Mouse (Mus musculus): ENCODE measurements around the gene Efemp1.
A peak's percentile ranks its signal among the peaks of the same experiment; 100 is the strongest.

Gene Efemp1

GRCm38 (mm10) chr11:28853102-28853800 is at the start of gene Efemp1:
Gene Efemp1 (plus strand): TSS chr11:28853204.
- DNase-seq (ENCODE audit: low spot score in 2 of 2): peak in 1 of 2 experiments; percentile 7

DNA sequence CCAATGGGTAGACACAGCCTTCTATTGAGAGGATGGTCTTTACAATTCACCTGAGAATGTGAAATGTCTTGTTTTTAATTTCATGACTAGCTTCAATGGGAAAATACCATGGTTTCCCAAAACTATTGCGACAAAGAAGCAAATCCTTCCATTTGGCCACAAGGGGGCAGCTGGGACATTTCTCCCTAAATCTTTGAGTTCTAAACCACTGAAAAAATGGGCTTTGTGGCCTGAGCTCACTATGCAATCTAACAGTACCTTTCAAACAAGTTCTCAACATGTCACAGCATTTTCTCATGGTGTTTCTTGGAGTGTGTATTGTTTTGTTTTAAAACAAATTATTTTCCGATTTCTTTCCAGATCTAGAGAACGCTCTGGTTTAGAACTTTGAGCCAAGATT is 44.3 kb upstream of the Efemp1 start:
- DNase-seq (ENCODE audit: low spot score in 2 of 2): peak in 1 of 2 experiments; percentile 21

DNA sequence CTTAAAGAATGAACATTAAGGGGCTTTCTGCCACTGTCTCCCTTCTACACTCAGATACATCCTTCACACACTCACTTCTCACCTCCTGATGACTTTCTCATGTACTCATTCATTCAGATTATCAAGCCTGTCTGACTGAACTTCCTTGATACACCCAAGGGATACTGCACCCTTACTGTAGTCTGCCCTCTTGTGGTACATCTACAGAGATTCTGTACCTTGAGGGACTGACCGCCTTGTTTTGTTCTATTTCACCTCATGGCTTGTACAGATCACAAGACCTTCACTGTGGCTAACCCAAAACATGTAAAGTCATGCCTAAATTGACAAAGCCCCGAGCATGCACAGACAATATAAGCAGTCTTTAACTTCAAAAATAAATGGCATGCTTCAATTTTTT is 41.1 kb upstream of the Efemp1 start:
- DNase-seq (ENCODE audit: low spot score in 2 of 2): peak in 1 of 2 experiments; percentile 7

GRCm38 (mm10) chr11:28812564-28812963 is 40.4 kb upstream of the Efemp1 start:
- DNase-seq (ENCODE audit: low spot score in 2 of 2): no peak

DNA sequence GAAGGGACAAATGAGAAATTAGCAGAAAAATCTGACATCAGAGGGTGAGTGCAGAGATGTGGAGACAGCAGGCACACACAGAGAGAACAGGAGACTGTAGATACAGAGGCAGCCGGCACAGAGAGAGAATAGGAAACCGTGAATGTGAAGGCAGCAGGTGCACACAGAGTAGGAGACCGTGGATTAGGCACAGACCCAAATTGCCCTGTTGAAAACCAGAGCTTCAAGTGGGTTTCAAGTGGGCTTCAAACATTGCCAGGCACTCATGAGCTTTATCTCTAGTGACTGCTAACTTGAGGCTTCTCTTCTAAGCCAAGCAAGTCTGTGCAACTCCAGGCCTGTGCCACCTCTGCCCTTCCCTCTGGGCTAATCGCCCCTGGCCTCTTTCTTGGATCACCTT is 35.6 kb upstream of the Efemp1 start:
- DNase-seq (ENCODE audit: low spot score in 2 of 2): no peak

- no peak for DNase-seq (ENCODE audit: low spot score in 2 of 2)
Observed at GRCm38 (mm10) chr11:28826950-28827349, 26.1 kb upstream of the Efemp1 start.

DNA sequence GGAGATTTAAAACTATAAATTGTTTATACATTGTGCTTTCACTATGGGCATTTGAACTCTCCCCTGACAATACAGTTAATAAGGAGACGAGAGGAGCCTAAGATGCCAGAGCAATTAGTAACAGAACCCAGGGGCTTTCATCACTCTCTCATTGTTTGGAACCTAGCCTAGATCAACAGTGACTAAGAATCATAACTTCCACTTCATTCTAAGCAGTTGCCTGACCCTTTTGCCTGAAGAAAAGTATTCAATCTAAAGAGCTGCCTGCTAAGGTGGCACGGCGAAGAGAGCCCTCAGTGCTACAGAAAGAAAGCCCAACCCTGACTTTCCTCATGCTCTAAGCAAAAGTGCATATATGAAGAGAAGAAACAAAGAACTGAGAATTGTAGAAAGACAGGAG is 19.2 kb upstream of the Efemp1 start:
- DNase-seq (ENCODE audit: low spot score in 2 of 2): no peak

DNA sequence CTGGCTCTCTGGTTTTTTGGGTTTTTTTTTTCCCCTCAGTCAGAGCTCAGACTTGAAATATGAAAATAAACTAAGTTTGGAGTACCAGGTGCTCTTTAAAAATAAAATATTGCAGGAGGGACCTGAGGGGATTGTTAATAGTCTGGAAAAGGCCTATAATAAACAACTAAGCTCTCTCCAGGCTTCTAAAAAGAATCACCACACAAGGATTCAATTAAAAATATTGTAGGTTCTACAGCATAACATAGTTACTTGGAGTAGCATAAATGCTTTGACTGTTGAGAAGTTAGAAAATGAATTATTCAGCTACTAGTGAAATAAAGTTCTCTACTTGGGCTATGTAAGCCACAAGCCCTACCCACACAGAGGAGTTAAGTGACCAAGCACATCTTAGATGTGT is 17.9 kb upstream of the Efemp1 start:
- no peak for DNase-seq (ENCODE audit: low spot score in 2 of 2)

DNA sequence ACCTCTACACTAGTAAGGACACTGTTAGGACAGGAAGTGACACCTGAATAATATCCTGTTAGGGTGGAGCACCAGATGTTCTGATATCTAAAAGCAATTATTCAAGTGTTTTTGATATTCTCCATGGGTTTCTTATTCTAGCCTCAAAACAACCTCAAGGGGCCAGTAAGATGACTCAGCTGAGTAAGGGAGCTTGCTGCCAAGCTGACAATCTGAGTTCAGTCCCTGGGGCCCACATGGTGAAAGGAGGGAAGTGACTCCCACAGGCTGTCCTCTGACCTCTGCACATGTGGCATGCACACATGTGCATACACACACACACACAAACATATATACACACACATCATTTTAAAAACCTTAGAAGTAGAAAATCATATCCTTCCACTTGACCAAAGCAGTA is 3.2 kb upstream of the Efemp1 start:
- DNase-seq (ENCODE audit: low spot score in 2 of 2): no peak

DNA sequence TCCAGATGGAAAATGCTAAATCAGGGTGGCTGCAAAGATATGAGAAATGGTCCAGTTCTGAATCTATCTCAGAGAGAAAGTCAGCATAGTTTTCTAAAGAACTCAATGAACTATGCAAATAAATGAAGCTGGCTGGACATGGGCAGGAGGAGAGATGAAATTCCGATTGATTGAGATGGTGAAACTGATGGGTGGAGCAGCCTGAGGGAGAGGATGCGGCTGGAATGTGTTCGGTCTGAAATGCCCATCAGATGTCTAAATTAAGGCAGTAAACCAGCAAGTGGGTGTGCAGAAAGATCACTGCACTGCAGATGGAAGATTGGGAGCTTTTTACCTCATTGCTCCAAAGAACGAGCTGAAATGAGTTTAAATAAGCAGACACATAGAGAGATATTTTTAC is 1.4 kb upstream of the Efemp1 start:
- DNase-seq (ENCODE audit: low spot score in 2 of 2): no peak

- no peak for DNase-seq (ENCODE audit: low spot score in 2 of 2)
Observed at GRCm38 (mm10) chr11:28852361-28852919, 564 bp upstream of the Efemp1 start.

- no peak for DNase-seq (ENCODE audit: low spot score in 2 of 2)
Observed at GRCm38 (mm10) chr11:28859125-28859524, 6.1 kb downstream of the Efemp1 start.

DNA sequence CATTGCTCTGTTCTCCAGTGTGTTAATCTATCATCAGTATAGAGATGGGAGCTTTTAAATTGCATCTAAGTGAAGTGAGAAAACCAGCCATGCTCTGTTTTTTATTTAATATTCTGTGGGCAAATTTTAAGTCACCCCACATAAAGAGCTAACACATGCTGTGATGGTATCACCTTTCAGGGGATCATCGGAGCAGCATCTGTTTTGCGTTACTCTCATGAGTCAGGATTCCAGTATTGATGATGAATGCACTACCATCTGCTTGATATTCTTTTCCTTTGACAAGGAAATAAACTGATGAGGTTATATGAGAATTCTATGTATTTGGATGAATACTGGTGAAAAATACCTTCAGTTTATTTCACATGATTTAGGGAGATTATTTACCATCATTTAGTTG is 16.1 kb downstream of the Efemp1 start:
- DNase-seq (ENCODE audit: low spot score in 2 of 2): no peak

- DNase-seq (ENCODE audit: low spot score in 2 of 2): no peak
Observed at GRCm38 (mm10) chr11:28881381-28881976, 28.5 kb downstream of the Efemp1 start.

DNA sequence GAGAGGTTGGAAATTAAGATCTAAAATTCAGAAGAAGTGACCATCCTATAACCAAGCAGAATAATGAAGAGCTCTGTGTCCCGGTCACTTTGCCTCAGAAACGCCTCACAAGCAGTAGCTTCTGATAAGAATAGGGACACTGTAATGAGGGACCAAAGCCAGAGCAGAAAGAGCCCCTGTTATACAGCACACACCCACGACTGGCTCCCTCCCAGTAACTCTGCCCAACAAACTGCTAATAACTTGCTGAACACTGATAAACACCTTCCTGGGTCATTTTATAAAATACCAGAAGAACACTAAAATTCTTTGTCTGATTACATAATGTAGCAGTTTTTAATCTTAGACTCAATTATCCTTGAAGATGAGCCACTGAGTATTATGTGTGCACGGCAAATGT is 30.1 kb downstream of the Efemp1 start:
- DNase-seq (ENCODE audit: low spot score in 2 of 2): no peak

DNA sequence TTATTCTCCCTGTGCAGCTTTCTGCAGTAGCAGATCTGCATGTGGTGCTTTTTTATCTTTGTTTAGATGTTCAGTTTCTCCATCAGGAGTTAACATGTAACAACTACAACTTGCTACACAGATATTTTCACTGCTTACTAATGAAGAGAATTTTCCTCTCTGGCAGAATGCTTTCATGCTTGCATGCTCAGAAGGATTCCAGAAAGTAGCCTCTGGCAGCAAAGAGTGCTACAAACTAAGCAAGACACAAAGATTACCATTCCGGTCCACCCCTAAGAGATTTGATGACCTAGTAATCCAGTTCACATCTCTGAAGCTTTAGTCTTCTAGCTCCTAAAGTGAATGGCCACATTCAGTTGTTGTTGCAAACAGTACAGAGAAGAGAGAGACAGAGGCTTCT is 36.5 kb downstream of the Efemp1 start:
- DNase-seq (ENCODE audit: low spot score in 2 of 2): no peak

DNA sequence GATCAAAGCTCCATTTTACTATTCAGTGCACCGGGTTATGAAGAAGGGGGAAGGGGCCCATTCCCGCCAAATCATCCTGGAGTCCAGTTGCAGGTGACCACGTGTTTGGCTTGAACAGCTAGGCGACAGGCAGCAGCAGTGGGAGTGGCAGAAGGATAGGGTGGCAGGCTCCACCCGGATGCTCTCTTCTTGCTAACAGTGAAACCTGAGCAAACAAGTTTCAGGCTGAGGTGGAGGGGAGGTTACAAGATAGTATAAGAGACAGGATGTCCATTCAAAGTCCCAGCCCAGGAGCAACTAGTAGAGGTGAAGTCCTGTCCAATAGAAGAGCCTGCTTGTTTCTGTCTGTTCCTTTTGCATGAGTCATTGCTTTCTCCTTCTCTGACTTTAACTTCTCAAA is 38.5 kb downstream of the Efemp1 start:
- no peak for DNase-seq (ENCODE audit: low spot score in 2 of 2)

DNA sequence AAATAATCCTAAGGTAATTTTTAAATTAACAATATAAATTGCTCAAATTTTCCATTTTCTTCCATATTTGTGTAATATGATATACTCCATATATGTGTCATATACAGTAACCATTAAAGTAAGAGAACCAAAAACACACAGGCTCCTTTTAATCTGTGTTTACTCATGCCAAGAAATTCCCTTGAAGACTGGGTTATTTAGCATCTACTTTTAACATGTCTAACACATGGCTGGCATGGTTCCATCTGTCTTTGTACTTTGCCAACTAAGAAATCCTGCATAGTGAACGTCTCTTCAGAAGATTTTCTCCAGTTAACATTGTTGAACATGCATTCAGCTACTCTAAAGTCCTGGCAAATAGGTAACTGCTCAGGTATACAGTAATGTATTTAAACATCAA is 46.4 kb downstream of the Efemp1 start:
- DNase-seq (ENCODE audit: low spot score in 2 of 2): no peak

- no peak for DNase-seq (ENCODE audit: low spot score in 2 of 2)
Observed at GRCm38 (mm10) chr11:28904596-28904995, 51.6 kb downstream of the Efemp1 start.

DNA sequence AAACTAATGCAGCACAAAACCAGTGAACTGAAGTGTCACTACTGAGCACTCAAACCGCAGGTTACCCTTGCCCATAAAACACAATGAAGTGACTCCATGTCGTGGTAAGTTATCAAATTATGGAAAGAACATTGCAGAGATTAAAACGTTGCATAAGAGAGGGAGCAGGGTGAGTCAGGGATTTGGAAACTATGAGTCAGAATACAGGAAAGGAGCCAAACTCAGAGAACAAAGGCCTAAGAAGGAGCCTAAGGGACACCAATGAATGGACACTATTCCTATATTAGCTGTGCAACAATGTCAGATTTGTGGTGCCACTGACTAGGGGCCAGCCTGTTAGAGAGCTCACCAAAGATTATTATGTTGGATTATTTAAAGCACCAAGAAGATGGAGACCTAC is 53.3 kb downstream of the Efemp1 start:
- DNase-seq (ENCODE audit: low spot score in 2 of 2): peak in 1 of 2 experiments; percentile 3

DNA sequence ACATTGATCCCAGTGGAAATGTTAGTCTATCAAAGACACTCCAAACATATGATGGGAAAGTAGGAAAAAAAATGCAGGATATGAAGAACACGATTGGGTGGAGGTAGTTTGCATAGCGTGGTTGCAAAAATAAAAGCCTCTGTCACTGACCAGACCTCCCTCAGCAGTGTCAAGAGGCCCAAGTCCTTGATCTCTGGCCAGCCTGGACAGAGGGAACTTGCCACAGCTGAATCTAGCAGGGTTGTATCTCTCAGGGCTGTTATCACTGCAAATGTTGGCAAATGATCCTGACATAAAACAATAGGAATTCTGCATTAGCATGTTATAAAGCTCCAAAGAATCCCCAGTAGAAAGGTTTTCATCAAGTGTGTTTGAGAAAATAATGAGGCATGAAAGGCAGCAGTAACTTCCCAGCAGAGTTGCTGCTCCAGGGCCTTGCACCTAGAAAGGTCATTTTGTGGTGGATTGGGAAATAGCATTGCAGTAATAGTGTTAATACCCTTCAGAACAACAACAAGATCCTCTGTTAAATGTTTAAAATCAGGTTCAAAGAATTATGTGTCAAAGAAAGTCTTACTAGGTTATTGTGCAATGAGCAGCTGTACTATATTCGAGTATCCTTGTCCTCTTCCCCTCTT is 56.0 kb downstream of the Efemp1 start:
- DNase-seq (ENCODE audit: low spot score in 2 of 2): no peak

- DNase-seq (ENCODE audit: low spot score in 2 of 2): no peak
Observed at GRCm38 (mm10) chr11:28912469-28913138, 59.6 kb downstream of the Efemp1 start.

Measured in left cerebral cortex, adult 9 months (tissue).